Comparison of ENCODE assay signal across 9 mouse cellular contexts in the genomic region with DNA sequence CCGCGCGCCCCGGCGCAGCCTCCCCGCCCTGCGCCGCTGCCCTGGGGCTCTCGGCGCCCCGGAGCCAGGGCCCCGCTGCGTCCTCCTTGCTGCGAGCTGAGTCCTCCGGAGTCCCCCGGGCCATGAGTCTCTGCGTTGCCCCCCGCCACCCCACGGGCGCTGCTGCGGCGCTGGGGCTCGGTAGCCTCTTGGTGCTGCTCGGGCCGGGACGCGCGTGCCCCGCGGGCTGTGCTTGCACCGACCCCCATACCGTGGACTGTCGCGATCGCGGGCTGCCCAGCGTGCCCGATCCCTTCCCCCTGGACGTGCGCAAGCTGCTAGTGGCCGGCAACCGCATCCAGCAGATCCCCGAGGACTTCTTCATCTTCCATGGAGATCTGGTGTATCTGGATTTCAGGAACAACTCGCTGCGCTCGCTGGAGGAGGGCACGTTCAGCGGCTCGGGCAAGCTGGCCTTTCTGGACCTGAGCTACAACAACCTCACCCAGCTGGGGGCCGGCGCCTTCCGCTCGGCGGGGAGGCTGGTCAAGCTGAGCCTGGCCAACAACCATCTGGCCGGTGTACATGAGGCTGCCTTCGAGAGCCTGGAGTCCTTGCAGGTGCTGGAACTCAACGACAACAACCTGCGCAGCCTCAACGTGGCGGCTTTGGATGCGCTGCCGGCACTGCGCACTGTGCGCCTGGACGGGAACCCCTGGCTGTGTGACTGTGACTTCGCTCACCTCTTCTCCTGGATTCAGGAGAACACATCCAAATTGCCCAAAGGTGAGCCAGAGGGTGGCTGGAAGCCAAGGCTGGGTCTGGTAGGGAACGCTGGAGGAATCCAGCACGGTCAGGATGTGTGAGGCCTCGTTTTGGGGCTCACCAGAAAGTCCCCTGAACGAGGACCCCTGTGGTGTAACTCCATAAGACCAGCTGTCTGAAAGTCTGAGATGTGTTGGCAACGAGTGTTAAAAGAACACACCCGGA. TPM values are rescaled to one million over a fixed set of nuclear protein-coding genes. Genes with fewer than 3 reads are reported as not detected.
DNase-seq lines count a peak whose midpoint lies in the region; ATAC-seq and TF ChIP-seq lines count a peak whose summit lies in the region.
"Had no signal": no experiment of that assay in that cellular context is flagged by ENCODE, and none has a peak within 500 bp of the region (broad histone marks: within the 10 kb centered on the region; RNA-seq: fewer than 3 reads in every experiment).

No protein-coding gene starts in this region.

- H3K9ac ChIP-seq in kidney, embryonic 14.5 days (ENCODE audit: low read depth, low read length) = peak overlapping the region; percentile 60
- peak overlapping the region; percentile 67 for H3K9ac ChIP-seq in limb, embryonic 13.5 days
- no peak overlapping the region for H3K9ac ChIP-seq in stomach, embryonic 15.5 days

- 3% methylated on average over 68 of the region's 72 CpGs for WGBS in kidney, embryonic 14.5 days
- WGBS in limb, embryonic 13.5 days = 2% methylated on average over 72 of the region's 72 CpGs
- WGBS in stomach, embryonic 15.5 days = 4% methylated on average over 72 of the region's 72 CpGs

- 0 out of 2 replicates have a peak, but pooled peaks have one; percentile 17 for ATAC-seq in kidney, embryonic 14.5 days (ENCODE audit: low FRiP score, low TSS enrichment)
- no peak for ATAC-seq in limb, embryonic 13.5 days (ENCODE audit: low FRiP score, low read depth)
- no peak for ATAC-seq in stomach, embryonic 15.5 days (ENCODE audit: insufficient read depth, low FRiP score, low read depth)
- ATAC-seq: Patski had no signal

- no peaks in the 10 kb centered on the region for H3K36me3 ChIP-seq in kidney, embryonic 14.5 days (ENCODE audit: control insufficient read depth, insufficient read depth, low read length)
- no peaks in the 10 kb centered on the region for H3K36me3 ChIP-seq in limb, embryonic 13.5 days
- H3K36me3 ChIP-seq in stomach, embryonic 15.5 days = no peaks in the 10 kb centered on the region

- no peaks in the 10 kb centered on the region for H3K9me3 ChIP-seq in kidney, embryonic 14.5 days (ENCODE audit: control insufficient read depth, low read length)
- H3K9me3 ChIP-seq in limb, embryonic 13.5 days = no peaks in the 10 kb centered on the region
- H3K9me3 ChIP-seq in stomach, embryonic 15.5 days = no peaks in the 10 kb centered on the region

- DNase-seq in kidney, adult 8-10 months = no peak
- DNase-seq in natural killer cell, adult 2 months (ENCODE audit: low spot score in 2 of 2) = no peak
- no peak for DNase-seq in layer of hippocampus, postnatal 14 days (ENCODE audit: low spot score in 2 of 2)

- peaks cover 44% of the 10 kb centered on the region for H3K27me3 ChIP-seq in kidney, embryonic 14.5 days (ENCODE audit: control insufficient read depth, insufficient read depth, low read length)
- H3K27me3 ChIP-seq in limb, embryonic 13.5 days = peaks cover 63% of the 10 kb centered on the region
- peaks cover 44% of the 10 kb centered on the region for H3K27me3 ChIP-seq in stomach, embryonic 15.5 days (replicated peaks)

- no peak for TF ChIP-seq CTCF in embryonic fibroblast, embryonic 13.5 days (IDR thresholded peaks at IDR 0.05; ENCODE audit: borderline replicate concordance, insufficient read depth, low read length)

- no peak for TF ChIP-seq POLR2A in embryonic fibroblast, embryonic 13.5 days (IDR thresholded peaks at IDR 0.05; ENCODE audit: low read depth, low read length)

- no peak overlapping the region for H3K27ac ChIP-seq in kidney, embryonic 14.5 days (ENCODE audit: low read depth, low read length)
- no peak overlapping the region for H3K27ac ChIP-seq in brown adipose tissue, adult 24 weeks (replicated peaks; ENCODE audit: low read depth, low read length)
- no peak overlapping the region for H3K27ac ChIP-seq in embryonic fibroblast, embryonic 13.5 days (ENCODE audit: insufficient read depth, low read length)
- no peak overlapping the region for H3K27ac ChIP-seq in limb, embryonic 13.5 days
- H3K27ac ChIP-seq in stomach, embryonic 15.5 days = no peak overlapping the region

- H3K4me1 ChIP-seq in kidney, embryonic 14.5 days (ENCODE audit: control insufficient read depth, insufficient read depth, low read length) = peaks cover 5% of the 10 kb centered on the region; the same call in 1 of the 2 replicates
- no peaks in the 10 kb centered on the region for H3K4me1 ChIP-seq in brown adipose tissue, adult 24 weeks (ENCODE audit: control insufficient read depth, insufficient read depth, insufficient read length, low read length)
- H3K4me1 ChIP-seq in embryonic fibroblast, embryonic 13.5 days (ENCODE audit: control insufficient read depth, insufficient read depth, low read length) = no peaks in the 10 kb centered on the region
- peaks cover 22% of the 10 kb centered on the region for H3K4me1 ChIP-seq in limb, embryonic 13.5 days
- peaks cover 17% of the 10 kb centered on the region for H3K4me1 ChIP-seq in stomach, embryonic 15.5 days

- H3K4me2 ChIP-seq in kidney, embryonic 14.5 days (replicated peaks; ENCODE audit: low read depth, low read length) = peak overlapping the region; percentile 95
- H3K4me2 ChIP-seq in limb, embryonic 13.5 days (replicated peaks) = peak overlapping the region; percentile 99
- H3K4me2 ChIP-seq in stomach, embryonic 15.5 days = peak overlapping the region; percentile 91

- H3K4me3 ChIP-seq in kidney, embryonic 14.5 days (ENCODE audit: low read length) = peak overlapping the region; percentile 52
- peak overlapping the region; percentile 12; the same call in 1 of the 2 replicates for H3K4me3 ChIP-seq in brown adipose tissue, adult 24 weeks (ENCODE audit: insufficient read depth, low read depth, low read length)
- H3K4me3 ChIP-seq in embryonic fibroblast, embryonic 13.5 days (ENCODE audit: insufficient read depth, low read length) = peak overlapping the region; percentile 13; the same call in 1 of the 2 replicates
- peak overlapping the region; percentile 56 for H3K4me3 ChIP-seq in limb, embryonic 13.5 days
- H3K4me3 ChIP-seq in stomach, embryonic 15.5 days (replicated peaks) = peak overlapping the region; percentile 44

RNA-seq across cellular contexts. Expression of gene Lrrc38, which starts 0.8 kb away (rescaled TPM):
- polyA plus RNA-seq in kidney, embryonic 14.5 days (2014; fragmentation: Nextera tagmentation; extraction: Ambion mirVana) = not detected in 2 replicates
- polyA plus RNA-seq in brown adipose tissue, adult 24 weeks (2012; ENCODE audit: insufficient read depth, insufficient read length, missing spikeins) = 0.59 and 2.9 TPM in 2 replicates
- polyA plus RNA-seq in embryonic fibroblast, embryonic 13.5 days (2011; ENCODE audit: insufficient read length, low read depth, missing spikeins) = not detected in 2 replicates
- polyA plus RNA-seq in limb, embryonic 13.5 days (2015; fragmentation: Nextera tagmentation; extraction: Ambion mirVana) = 1.0 TPM in 2 replicates
- 0.18 TPM in 1 of 2 replicates, not detected in the other for polyA plus RNA-seq in stomach, embryonic 15.5 days (2015; fragmentation: Nextera tagmentation; extraction: Ambion mirVana)
- under 1 TPM; 0.81 to 0.95 TPM for total RNA-seq in layer of hippocampus, postnatal 14 days (2021)
- polyA plus RNA-seq: Patski had no signal

RNA-seq across cellular contexts. Expression of gene Pramel1, which starts 43.9 kb away (rescaled TPM):
- not detected in 2 replicates for polyA plus RNA-seq in kidney, embryonic 14.5 days (2014; fragmentation: Nextera tagmentation; extraction: Ambion mirVana)
- not detected in 2 replicates for polyA plus RNA-seq in brown adipose tissue, adult 24 weeks (2012; ENCODE audit: insufficient read depth, insufficient read length, missing spikeins)
- polyA plus RNA-seq in embryonic fibroblast, embryonic 13.5 days (2011; ENCODE audit: insufficient read length, low read depth, missing spikeins) = not detected in 2 replicates
- not detected in 2 replicates for polyA plus RNA-seq in limb, embryonic 13.5 days (2015; fragmentation: Nextera tagmentation; extraction: Ambion mirVana)
- not detected in 2 replicates for polyA plus RNA-seq in stomach, embryonic 15.5 days (2015; fragmentation: Nextera tagmentation; extraction: Ambion mirVana)
- total RNA-seq in layer of hippocampus, postnatal 14 days (2021) = not detected
- polyA plus RNA-seq: Patski had no signal

RNA-seq across cellular contexts. Expression of gene Pdpn, which starts 51.0 kb away (rescaled TPM):
- polyA plus RNA-seq in kidney, embryonic 14.5 days (2014; fragmentation: Nextera tagmentation; extraction: Ambion mirVana) = 47.4 and 48.7 TPM in 2 replicates
- polyA plus RNA-seq in brown adipose tissue, adult 24 weeks (2012; ENCODE audit: insufficient read depth, insufficient read length, missing spikeins) = 4.0 and 7.2 TPM in 2 replicates
- 163 and 184 TPM in 2 replicates for polyA plus RNA-seq in embryonic fibroblast, embryonic 13.5 days (2011; ENCODE audit: insufficient read length, low read depth, missing spikeins)
- polyA plus RNA-seq in limb, embryonic 13.5 days (2015; fragmentation: Nextera tagmentation; extraction: Ambion mirVana) = 62.5 and 63.3 TPM in 2 replicates
- polyA plus RNA-seq in stomach, embryonic 15.5 days (2015; fragmentation: Nextera tagmentation; extraction: Ambion mirVana) = 27.4 and 29.7 TPM in 2 replicates
- total RNA-seq in layer of hippocampus, postnatal 14 days (2021) = 10 to 100 TPM; 14.2 to 19.7 TPM
